Mouse (Mus musculus) myocyte (in vitro differentiated cells): ENCODE measurements at regions not wholly inside any gene's neighbourhood (a gene's known extent, or its start where the extent isn't known, plus 50 kb on each side); places are given as distances from the start of the nearest gene placed in this dataset.
A peak's percentile ranks its signal among the peaks of the same experiment; 100 is the strongest.

Experiments used
- CEBPB ChIP-seq: IDR thresholded peaks from 2 replicates; pipeline ENCODE4 v1.6.1; 2011; ENCODE audit warnings: mild to moderate bottlenecking, moderate library complexity; ENCODE audit not compliant: poor library complexity, insufficient read depth, severe bottlenecking
- E2F4 ChIP-seq: IDR thresholded peaks from one replicate; pipeline ENCODE4 v1.6.1; 2011; ENCODE audit warnings: mild to moderate bottlenecking, control low read depth, moderate library complexity; ENCODE audit not compliant: insufficient read depth
- MAX ChIP-seq: IDR thresholded peaks from one replicate; pipeline ENCODE4 v1.6.1; 2011; ENCODE audit warnings: low read depth, mild to moderate bottlenecking, control low read depth
- MYOD1 ChIP-seq, 3 experiments: IDR thresholded peaks; one replicate each; pipeline ENCODE4 v1.6.1; 2011; ENCODE audit warnings: control low read depth in 2 of 3, low read depth in 2 of 3, mild to moderate bottlenecking in 2 of 3, moderate library complexity in 1 of 3; ENCODE audit not compliant: insufficient read length in 2 of 3, control insufficient read depth in 1 of 3
- MYOG ChIP-seq, 3 experiments: IDR thresholded peaks; one replicate each; pipeline ENCODE4 v1.6.1; 2011; ENCODE audit warnings: control low read depth in 2 of 3, low read depth in 2 of 3, mild to moderate bottlenecking in 2 of 3; ENCODE audit not compliant: insufficient read length in 2 of 3, control insufficient read depth in 1 of 3, insufficient read depth in 1 of 3
- POLR2A ChIP-seq: IDR thresholded peaks from one replicate; pipeline ENCODE4 v1.6.1; 2011; ENCODE audit warnings: low read depth, mild to moderate bottlenecking, control low read depth, moderate library complexity; ENCODE audit not compliant: insufficient read length
- POLR2AphosphoS2 ChIP-seq: IDR thresholded peaks from one replicate; pipeline ENCODE4 v1.6.1; 2011; ENCODE audit warnings: low read depth, control low read depth; ENCODE audit not compliant: insufficient read length
- REST ChIP-seq: IDR thresholded peaks from one replicate; pipeline ENCODE4 v1.6.1; 2011; ENCODE audit warnings: mild to moderate bottlenecking, control low read depth, moderate library complexity; ENCODE audit not compliant: insufficient read depth, insufficient read length
- SRF ChIP-seq: IDR thresholded peaks from one replicate; pipeline ENCODE4 v1.6.1; 2011; ENCODE audit warnings: low read depth; ENCODE audit not compliant: control insufficient read depth, insufficient read length
- TCF12 ChIP-seq: IDR thresholded peaks from one replicate; pipeline ENCODE4 v1.6.1; 2011; ENCODE audit warnings: mild to moderate bottlenecking, control low read depth; ENCODE audit not compliant: poor library complexity, insufficient read depth, severe bottlenecking
- TCF3 ChIP-seq: IDR thresholded peaks from one replicate; pipeline ENCODE4 v1.6.1; 2011; ENCODE audit warnings: low read depth, control low read depth; ENCODE audit not compliant: insufficient read length
- USF1 ChIP-seq: IDR thresholded peaks from one replicate; pipeline ENCODE4 v1.6.1; 2011; ENCODE audit warnings: low read depth, mild to moderate bottlenecking, control low read depth, moderate library complexity

GRCm38 (mm10) chr7:64007766-64008165, 69.1 kb upstream of the Klf13 start:
- no peak for TF ChIP-seq POLR2A
- no peak for TF ChIP-seq MAX
- no peak for TF ChIP-seq E2F4
- no peak for TF ChIP-seq SRF
- no peak for TF ChIP-seq CEBPB
- no peak for TF ChIP-seq USF1
- no peak for TF ChIP-seq TCF12
- peak in 1 of 3 experiments; percentile 24 for TF ChIP-seq MYOG (IDR thresholded peaks at IDR 0.05; ENCODE audit: control insufficient read depth in 1 of 3, insufficient read depth in 1 of 3, insufficient read length in 2 of 3, low read depth in 2 of 3)
- TF ChIP-seq MYOD1 (IDR thresholded peaks at IDR 0.05; ENCODE audit: control insufficient read depth in 1 of 3, insufficient read length in 2 of 3, low read depth in 2 of 3), result peak in 1 of 3 experiments; percentile 4
- no peak for TF ChIP-seq REST
- no peak for TF ChIP-seq POLR2AphosphoS2
- TF ChIP-seq TCF3, result no peak
